Mouse (Mus musculus): Measurements from ENCODE around the gene H3f3a. TPM values are rescaled to one million over a fixed set of nuclear protein-coding genes. Genes with fewer than 3 reads are reported as not detected.
A peak's percentile ranks its signal among the peaks of the same experiment; 100 is the strongest.

The H3f3a gene
- total and polyA plus RNA-seq, 3 experiments = 571 to 1,420 (median 715) TPM

DNA sequence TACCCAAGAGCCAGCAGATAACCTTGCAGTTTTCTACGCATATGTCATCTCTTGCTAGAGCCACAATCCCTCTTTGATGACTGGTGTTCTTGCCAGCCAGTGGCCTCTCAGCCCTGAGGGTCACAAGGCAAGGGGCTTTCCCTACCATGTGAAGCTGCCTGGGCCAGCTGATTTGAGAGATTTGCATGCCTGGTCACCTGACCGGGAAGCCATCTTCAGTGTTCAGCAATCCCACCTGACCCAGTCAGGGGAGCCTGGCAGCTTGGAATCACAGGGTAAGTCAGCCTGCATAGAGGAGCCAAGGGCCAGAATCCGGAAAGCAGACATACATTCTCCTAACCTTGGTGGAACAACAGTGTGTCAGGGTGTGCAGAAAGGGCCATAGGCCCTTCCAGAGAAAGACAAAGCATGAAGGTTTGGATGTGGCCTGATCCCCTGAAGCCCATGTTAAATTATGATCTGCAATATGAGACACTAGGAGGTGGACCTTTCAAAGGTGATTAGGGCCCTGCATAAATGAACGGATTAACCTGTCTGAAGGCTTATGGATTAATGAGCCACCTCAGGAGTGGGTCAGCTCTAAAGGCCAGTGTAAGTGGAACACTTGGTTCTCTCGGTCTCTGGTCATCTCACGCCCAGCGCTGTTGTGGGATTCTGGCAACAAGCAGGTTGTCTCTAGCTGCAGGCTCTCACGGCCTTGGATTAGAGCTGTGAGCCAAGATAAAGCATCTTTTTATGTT, 28.0 kb upstream of the H3f3a start (continued):
- TF ChIP-seq IRF4 (IDR thresholded peaks at IDR 0.05; ENCODE audit: low read depth, low read length) (peak; percentile 22; the same call in 1 of the 2 replicates), ZNF384 (IDR thresholded peaks at IDR 0.05; ENCODE audit: low read depth, low read length) (no peak), UBTF (IDR thresholded peaks at IDR 0.05; ENCODE audit: low read depth, low read length) (no peak), GABPA (IDR thresholded peaks at IDR 0.05; ENCODE audit: insufficient replicate concordance, low read depth, low read length) (no peak), MYC (IDR thresholded peaks at IDR 0.05; ENCODE audit: low read depth, low read length) (peak; percentile 36; the same call in 1 of the 2 replicates), CHD2 (IDR thresholded peaks at IDR 0.05; ENCODE audit: low read length) (no peak), MEF2A (IDR thresholded peaks at IDR 0.05; ENCODE audit: borderline replicate concordance, low read depth, low read length) (no peak), CTCF (conservative IDR thresholded peaks at IDR 0.05 in 1 of 2, IDR thresholded peaks at IDR 0.05 in 1 of 2; ENCODE audit: low read depth in 2 of 2, low read length in 2 of 2) (no peak), MAFK (IDR thresholded peaks at IDR 0.05; ENCODE audit: insufficient replicate concordance, low read length) (no peak), USF2 (conservative IDR thresholded peaks at IDR 0.05; ENCODE audit: low read depth, low read length) (peak; percentile 91), ZMIZ1 (IDR thresholded peaks at IDR 0.05; ENCODE audit: low read depth, low read length) (no peak)

GRCm38 (mm10) chr1:180839201-180839910, 25.6 kb upstream of the H3f3a start:
- in situ Hi-C loops (cut with MboI; ENCODE audit: low pct_ligation_motif_present, low pct_unique_long_range_greater_than_20kb, low sequenced_read_pairs) (no loop called here), dilution Hi-C loops (cut with MboI; ENCODE audit: extremely low pct_ligation_motif_present, extremely low pct_unique_long_range_greater_than_20kb, low sequenced_read_pairs) (no loop called here)
- DNase-seq (ENCODE audit: extremely low read depth) = no peak

DNA sequence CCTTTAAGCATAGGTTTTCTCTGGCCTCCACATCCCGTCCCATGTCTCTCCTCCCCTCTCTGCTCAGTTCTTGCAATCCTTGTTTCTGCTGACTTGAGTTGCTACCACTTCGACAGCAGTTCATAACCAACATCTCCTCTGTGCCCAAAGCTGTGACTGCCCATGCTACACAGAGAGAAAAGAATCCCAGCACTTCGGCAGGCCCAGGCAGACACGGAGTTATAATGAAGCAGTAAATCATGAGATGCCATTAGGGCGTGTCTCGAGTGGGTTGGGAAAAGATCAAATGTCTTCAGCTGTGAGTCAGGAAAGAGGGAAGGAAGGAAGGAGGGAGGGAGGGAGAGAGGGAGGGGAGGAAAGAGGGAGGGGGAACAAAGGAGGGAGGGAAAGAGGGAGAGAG, 24.3 kb upstream of the H3f3a start:
- no peak for DNase-seq (ENCODE audit: extremely low read depth)
- H3K4me3 ChIP-seq (replicated peaks in 1 of 3; ENCODE audit: low read depth in 2 of 3, low read length in 2 of 3, poor library complexity in 1 of 3) = no peak overlapping the region
- TF ChIP-seq BHLHE40 (IDR thresholded peaks at IDR 0.05; ENCODE audit: low read depth, low read length) (no peak), ZMIZ1 (IDR thresholded peaks at IDR 0.05; ENCODE audit: low read depth, low read length) (no peak), TCF12 (IDR thresholded peaks at IDR 0.05; ENCODE audit: low read depth, low read length) (no peak), MAX (IDR thresholded peaks at IDR 0.05; ENCODE audit: low read length) (no peak), NRF1 (IDR thresholded peaks at IDR 0.05; ENCODE audit: low read depth, low read length) (no peak)
- H3K27ac ChIP-seq (ENCODE audit: insufficient read depth, low read depth) = no peak overlapping the region
- no peaks in the 10 kb centered on the region for H3K79me2 ChIP-seq (replicated peaks; ENCODE audit: control insufficient read depth, extremely low read depth, insufficient read depth, poor library complexity, severe bottlenecking)
- H3K27me3 ChIP-seq (replicated peaks) = no peaks in the 10 kb centered on the region
- dilution Hi-C loops (cut with MboI; ENCODE audit: extremely low pct_ligation_motif_present, extremely low pct_unique_long_range_greater_than_20kb, low sequenced_read_pairs) (no loop called here), in situ Hi-C loops (cut with MboI; ENCODE audit: low pct_ligation_motif_present, low pct_unique_long_range_greater_than_20kb, low sequenced_read_pairs) (no loop called here)
- H3K9me3 ChIP-seq (replicated peaks; ENCODE audit: low read length) = no peaks in the 10 kb centered on the region
- no peak overlapping the region for H3K4me2 ChIP-seq (ENCODE audit: insufficient read depth, low read depth, poor library complexity, severe bottlenecking)
- H3K36me3 ChIP-seq (replicated peaks in 1 of 2; ENCODE audit: control insufficient read depth in 1 of 2, insufficient read depth in 1 of 2, low read length in 1 of 2) = no peaks in the 10 kb centered on the region
- H3K4me1 ChIP-seq (ENCODE audit: control insufficient read depth in 1 of 2, insufficient read depth in 2 of 2) = peaks cover 8 to 18% of the 10 kb centered on the region in 2 experiments; a peak in 3 of 4 replicates
- H3K9ac ChIP-seq (ENCODE audit: insufficient read depth, low read depth) = no peak overlapping the region

More at GRCm38 (mm10) chr1:180839201-180839910, 25.6 kb upstream of the H3f3a start:
- Histone ChIP-seq H3K36me3 (replicated peaks in 1 of 2; ENCODE audit: control insufficient read depth in 1 of 2, insufficient read depth in 1 of 2, low read length in 1 of 2) (no peaks in the 10 kb centered on the region), H3K9me3 (replicated peaks; ENCODE audit: low read length) (no peaks in the 10 kb centered on the region), H3K4me2 (ENCODE audit: insufficient read depth, low read depth, poor library complexity, severe bottlenecking) (no peak overlapping the region), H3K27ac (ENCODE audit: insufficient read depth, low read depth) (no peak overlapping the region), H3K4me1 (ENCODE audit: control insufficient read depth in 1 of 2, insufficient read depth in 2 of 2) (peaks cover 8 to 18% of the 10 kb centered on the region in 2 experiments; a peak in 3 of 4 replicates), H3K9ac (ENCODE audit: insufficient read depth, low read depth) (no peak overlapping the region), H3K4me3 (replicated peaks in 1 of 3; ENCODE audit: low read depth in 2 of 3, low read length in 2 of 3, poor library complexity in 1 of 3) (no peak overlapping the region), H3K27me3 (replicated peaks) (no peaks in the 10 kb centered on the region), H3K79me2 (replicated peaks; ENCODE audit: control insufficient read depth, extremely low read depth, insufficient read depth, poor library complexity, severe bottlenecking) (no peaks in the 10 kb centered on the region)
- TF ChIP-seq JUN (IDR thresholded peaks at IDR 0.05; ENCODE audit: insufficient read depth, low read depth, low read length) (no peak), POLR2A (IDR thresholded peaks at IDR 0.05; ENCODE audit: low read depth, low read length) (no peak), USF2 (conservative IDR thresholded peaks at IDR 0.05; ENCODE audit: low read depth, low read length) (no peak), MEF2A (IDR thresholded peaks at IDR 0.05; ENCODE audit: borderline replicate concordance, low read depth, low read length) (no peak), RAD21 (IDR thresholded peaks at IDR 0.05; ENCODE audit: low read depth, low read length) (no peak), NELFE (IDR thresholded peaks at IDR 0.05; ENCODE audit: low read depth, low read length) (no peak), EP300 (IDR thresholded peaks at IDR 0.05; ENCODE audit: low read length) (no peak)

All from CH12.LX (cell line).